Mouse (Mus musculus): ENCODE measurements at regions not wholly inside any gene's neighbourhood (a gene's known extent, or its start where the extent isn't known, plus 50 kb on each side); places are given as distances from the start of the nearest gene placed in this dataset.

- DNase-seq (ENCODE audit: low spot score), result no peak
Measured at GRCm38 (mm10) chr13:97652279-97652678, 108.2 kb downstream of the Gm10260 start.

GRCm38 (mm10) chr13:97651761-97652160, 108.7 kb downstream of the Gm10260 start:
- DNase-seq (ENCODE audit: low spot score), result no peak

- no peak for DNase-seq (ENCODE audit: low spot score)
Measured at GRCm38 (mm10) chr13:97651176-97651575, 109.3 kb downstream of the Gm10260 start.

- DNase-seq (ENCODE audit: low spot score), result no peak
Measured at GRCm38 (mm10) chr13:97650191-97650590, 110.2 kb downstream of the Gm10260 start.

GRCm38 (mm10) chr13:97647486-97647885, 112.9 kb downstream of the Gm10260 start:
- no peak for DNase-seq (ENCODE audit: low spot score)

- DNase-seq (ENCODE audit: low spot score), result no peak
Measured at GRCm38 (mm10) chr13:97646021-97646385, 114.4 kb downstream of the Gm10260 start.

- peak; percentile 69 for DNase-seq (ENCODE audit: low spot score)
Measured at GRCm38 (mm10) chr13:97645107-97646020, 115.1 kb downstream of the Gm10260 start.

- no peak for DNase-seq (ENCODE audit: low spot score)
Measured at GRCm38 (mm10) chr13:97640236-97640635, 120.2 kb downstream of the Gm10260 start.

GRCm38 (mm10) chr13:97639656-97640055, 120.8 kb downstream of the Gm10260 start:
- no peak for DNase-seq (ENCODE audit: low spot score)

GRCm38 (mm10) chr13:97638457-97639088, 121.9 kb downstream of the Gm10260 start:
- DNase-seq (ENCODE audit: low spot score), result no peak

GRCm38 (mm10) chr13:97637506-97637905, 122.9 kb downstream of the Gm10260 start:
- DNase-seq (ENCODE audit: low spot score), result no peak

- no peak for DNase-seq (ENCODE audit: low spot score)
Measured at GRCm38 (mm10) chr13:97634041-97634788, 126.2 kb downstream of the Gm10260 start.

- no peak for DNase-seq (ENCODE audit: low spot score)
Measured at GRCm38 (mm10) chr13:97633551-97633950, 126.9 kb downstream of the Gm10260 start.

GRCm38 (mm10) chr13:97631872-97632402, 128.5 kb downstream of the Gm10260 start:
- DNase-seq (ENCODE audit: low spot score), result no peak

- DNase-seq (ENCODE audit: low spot score), result no peak
Measured at GRCm38 (mm10) chr13:97630921-97631320, 129.5 kb downstream of the Gm10260 start.

- no peak for DNase-seq (ENCODE audit: low spot score)
Measured at GRCm38 (mm10) chr13:97628608-97629007, 131.8 kb downstream of the Gm10260 start.

GRCm38 (mm10) chr13:97627247-97627646, 133.2 kb downstream of the Gm10260 start:
- no peak for DNase-seq (ENCODE audit: low spot score)

- DNase-seq (ENCODE audit: low spot score), result no peak
Measured at GRCm38 (mm10) chr13:97626786-97627185, 133.6 kb downstream of the Gm10260 start.

- DNase-seq (ENCODE audit: low spot score), result no peak
Measured at GRCm38 (mm10) chr13:97626116-97626515, 134.3 kb downstream of the Gm10260 start.

- DNase-seq (ENCODE audit: low spot score), result no peak
Measured at GRCm38 (mm10) chr13:97625391-97625790, 135.0 kb downstream of the Gm10260 start.

GRCm38 (mm10) chr13:97618190-97618586, 142.2 kb downstream of the Gm10260 start:
- no peak for DNase-seq (ENCODE audit: low spot score)

GRCm38 (mm10) chr13:97617511-97618189, 142.8 kb downstream of the Gm10260 start:
- DNase-seq (ENCODE audit: low spot score), result no peak
